Mouse (Mus musculus) erythroblast, embryonic 14.5 days (primary cell): Measurements from ENCODE around the gene Gm21954.

ENCODE experiments used
- GATA1 ChIP-seq: IDR thresholded peaks from 2 replicates; pipeline ENCODE4 v1.6.1; 2012; ENCODE audit warnings: low read length, inconsistent platforms, mixed read lengths
- TAL1 ChIP-seq: IDR thresholded peaks from 3 replicates; pipeline ENCODE4 v1.6.1; 2012; ENCODE audit warnings: low read length, inconsistent platforms, mixed read lengths

- TF ChIP-seq TAL1 (no peak), GATA1 (no peak)
These were observed 44.0 kb upstream of the Gm21954 start for GRCm38 (mm10) chr3:55515966-55516365.
